Mouse (Mus musculus): Measurements from ENCODE around the gene 1520401A03Rik. TPM values are rescaled to one million over a fixed set of nuclear protein-coding genes. Genes with fewer than 3 reads are reported as not detected.
A peak's percentile ranks its signal among the peaks of the same experiment; 100 is the strongest.

1520401A03Rik gene
- total RNA-seq, 2 experiments from 2014 or later, result not detected

- TF ChIP-seq CTCF (IDR thresholded peaks at IDR 0.05), result no peak
- Histone ChIP-seq H3K27ac (no peak overlapping the region), H3K4me3 (no peak overlapping the region)
- intact Hi-C loops (cut with DNase I), result loop anchor here (10.0 kb wide), 1 partner anchor 527 kb away; the partner anchor contains the start of gene Zfp40
- no peak for DNase-seq
Measured at GRCm38 (mm10) chr17:23721886-23722285, 697 bp downstream of the 1520401A03Rik start.

- H3K27ac ChIP-seq, result no peak overlapping the region
- intact Hi-C loops (cut with DNase I), result no loop called here
- DNase-seq, result no peak
- no peak for TF ChIP-seq CTCF (IDR thresholded peaks at IDR 0.05)
- no peak overlapping the region for H3K4me3 ChIP-seq
Measured at GRCm38 (mm10) chr17:23719455-23719854, 3.1 kb downstream of the 1520401A03Rik start.

- Histone ChIP-seq H3K27ac (no peak overlapping the region), H3K4me3 (no peak overlapping the region)
- no peak for TF ChIP-seq CTCF (IDR thresholded peaks at IDR 0.05)
- no peak for DNase-seq
- intact Hi-C loops (cut with DNase I), result no loop called here
Measured at GRCm38 (mm10) chr17:23717003-23717402, 5.6 kb downstream of the 1520401A03Rik start.

- H3K27ac ChIP-seq, result no peak overlapping the region
- peak; percentile 96 for TF ChIP-seq CTCF (IDR thresholded peaks at IDR 0.05)
- intact Hi-C loops (cut with DNase I), result loop anchor here (2.0 kb wide), 1 partner anchor 45 kb away; the partner anchor contains the start of gene Bicdl2
- no peak overlapping the region for H3K4me3 ChIP-seq
- peak; percentile 83 for DNase-seq
Measured at GRCm38 (mm10) chr17:23706212-23706611, 16.4 kb downstream of the 1520401A03Rik start.

DNA sequence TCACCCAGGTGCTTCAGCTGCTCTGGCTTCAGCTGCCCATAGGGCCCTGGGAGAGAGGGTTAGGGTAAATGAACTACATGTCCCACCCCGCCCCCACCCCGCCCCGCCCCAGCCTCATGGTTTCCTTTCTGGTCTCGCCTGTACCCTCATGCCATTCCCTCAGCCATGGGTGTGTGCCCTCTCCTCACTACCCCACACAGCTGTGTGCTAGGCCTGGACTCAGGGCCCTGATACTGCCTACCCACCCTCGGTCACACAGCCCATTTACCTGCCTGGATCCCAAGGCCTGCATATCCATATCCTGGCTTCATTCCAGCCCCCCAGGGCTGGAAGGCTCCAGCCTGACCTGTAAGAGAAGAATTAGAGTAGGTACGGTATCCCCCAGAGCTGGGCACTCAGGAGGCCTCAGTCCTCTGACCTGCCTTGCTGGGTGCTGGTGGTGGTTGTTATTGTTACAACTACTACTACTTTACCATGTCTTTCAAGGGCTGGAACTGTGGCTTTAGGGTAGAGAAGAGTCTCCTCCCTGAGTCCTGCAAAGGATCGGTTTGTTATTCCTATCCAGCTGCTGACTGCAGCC, 17.0 kb downstream of the 1520401A03Rik start:
- intact Hi-C loops (cut with DNase I), result loop anchor here (2.0 kb wide), 1 partner anchor 45 kb away; the partner anchor contains the start of gene Bicdl2
- no peak overlapping the region for H3K27ac ChIP-seq
- no peak for DNase-seq
- TF ChIP-seq CTCF (IDR thresholded peaks at IDR 0.05), result no peak
- no peak overlapping the region for H3K4me3 ChIP-seq

DNA sequence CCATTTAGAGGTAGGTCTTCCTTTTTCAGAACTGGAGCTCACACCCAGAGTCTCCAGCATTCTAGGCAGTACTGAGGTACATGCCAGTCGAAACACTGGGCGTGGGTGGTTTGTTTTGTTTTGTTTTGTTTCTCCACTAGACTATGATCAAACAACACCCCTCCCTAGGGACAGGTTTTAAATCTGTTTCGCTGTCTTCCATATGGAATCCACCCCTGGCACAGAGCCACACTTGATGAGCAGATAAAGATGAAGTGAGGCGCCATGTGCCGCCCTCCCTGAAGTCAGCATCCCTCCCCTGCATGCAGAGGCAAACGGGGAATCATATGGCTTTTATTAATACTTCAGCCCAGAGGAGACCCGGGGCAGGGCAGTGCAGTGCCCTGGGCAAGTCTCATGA, 17.8 kb downstream of the 1520401A03Rik start:
- intact Hi-C loops (cut with DNase I), result no loop called here
- Histone ChIP-seq H3K4me3 (no peak overlapping the region), H3K27ac (no peak overlapping the region)
- no peak for DNase-seq
- no peak for TF ChIP-seq CTCF (IDR thresholded peaks at IDR 0.05)

DNA sequence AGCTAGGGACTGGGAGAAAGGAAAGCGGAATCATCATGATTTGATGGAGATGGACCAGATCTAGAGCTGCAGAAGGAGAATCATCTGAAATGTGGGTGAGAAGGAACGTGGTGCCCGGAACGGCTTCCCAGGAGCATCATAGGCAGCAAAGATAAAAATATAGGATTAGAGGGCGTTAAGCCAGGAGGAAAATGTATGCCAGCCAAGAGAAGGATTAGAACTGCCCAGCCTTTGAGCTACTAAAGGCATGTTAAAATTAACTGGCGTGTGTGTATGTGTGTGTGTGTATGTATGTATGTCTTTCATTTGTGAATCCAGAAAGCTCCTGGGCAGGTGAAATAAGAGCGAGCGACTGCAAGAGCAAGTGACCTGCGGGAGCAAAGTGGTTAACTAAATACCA, 19.3 kb downstream of the 1520401A03Rik start:
- Histone ChIP-seq H3K27ac (no peak overlapping the region), H3K4me3 (no peak overlapping the region)
- no peak for TF ChIP-seq CTCF (IDR thresholded peaks at IDR 0.05)
- intact Hi-C loops (cut with DNase I), result loop anchor here (2.0 kb wide), 1 partner anchor 26 kb away; the partner anchor contains the start of gene Tnfrsf12a
- no peak for DNase-seq

DNA sequence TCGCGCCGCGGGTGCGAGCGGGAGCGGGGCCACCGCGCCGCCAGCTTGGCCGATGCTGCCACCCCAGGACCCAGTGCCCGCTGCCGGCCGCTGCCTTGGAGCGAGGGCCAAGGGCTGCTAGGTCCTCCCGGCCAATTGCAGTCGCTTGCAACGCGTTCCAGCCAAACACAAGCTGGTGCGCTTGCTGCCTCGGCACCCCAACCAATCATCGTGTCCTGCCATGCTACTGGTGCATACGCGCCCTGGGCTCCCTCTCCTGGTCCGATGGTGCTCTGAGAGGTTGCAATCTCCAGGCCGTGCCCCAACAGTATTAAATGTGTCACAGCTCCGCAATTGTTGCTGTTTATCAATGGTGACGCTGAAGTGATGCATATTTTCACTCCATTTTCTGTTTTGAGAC, 22.5 kb downstream of the 1520401A03Rik start:
- peak overlapping the region; percentile 87 for H3K27ac ChIP-seq
- peak; percentile 96 for DNase-seq
- peak; percentile 87 for TF ChIP-seq CTCF (IDR thresholded peaks at IDR 0.05)
- H3K4me3 ChIP-seq, result peak overlapping the region; percentile 91
- intact Hi-C loops (cut with DNase I), result no loop called here

DNA sequence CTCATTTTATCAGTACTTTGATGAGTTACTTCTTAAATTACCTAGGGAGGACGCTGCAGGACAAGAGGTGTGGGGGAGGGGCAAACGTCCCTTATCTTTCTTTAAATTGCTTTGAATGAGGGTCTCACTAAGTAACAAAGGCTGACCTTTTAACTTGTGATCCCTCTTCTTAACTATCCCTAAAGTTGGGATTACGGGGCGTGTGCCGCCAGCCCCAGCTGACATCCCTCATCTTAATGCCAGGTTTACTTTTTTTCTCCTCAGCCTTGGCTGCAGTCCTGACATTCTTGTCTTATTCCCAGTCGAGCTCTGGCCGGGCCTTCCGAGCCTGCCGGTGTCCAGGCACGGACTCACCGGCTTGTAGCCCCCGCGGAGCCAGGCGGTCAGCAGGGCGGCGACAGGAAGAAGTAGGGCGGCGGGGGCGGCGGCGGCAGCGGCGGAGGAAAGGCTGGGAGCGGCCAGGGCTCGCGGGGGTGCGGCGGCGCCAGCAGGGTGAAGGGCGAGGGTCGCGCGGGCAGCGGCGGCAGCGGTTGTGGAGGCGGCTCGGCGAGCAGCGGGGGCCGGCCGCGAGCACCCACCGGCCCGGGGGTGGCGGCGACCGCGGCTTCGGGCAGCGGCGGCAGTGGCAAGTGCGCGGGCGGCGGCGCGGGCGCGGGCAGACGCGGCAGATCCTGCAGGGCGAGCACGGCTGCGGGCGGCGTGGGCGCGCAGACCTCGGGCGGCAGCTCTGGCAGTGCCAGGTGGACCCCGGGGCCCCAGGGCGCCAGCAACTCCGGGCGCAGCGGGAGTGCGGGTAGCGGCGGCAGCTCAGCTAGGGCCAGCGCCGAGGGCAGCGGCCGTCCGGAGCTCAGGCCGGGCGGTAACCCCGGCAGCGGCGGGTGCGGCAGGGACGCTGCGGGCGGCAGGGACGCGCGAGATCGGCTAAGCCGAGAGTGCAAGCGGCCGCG, 23.2 kb downstream of the 1520401A03Rik start:
- DNase-seq, result peak; percentile 80
- TF ChIP-seq CTCF (IDR thresholded peaks at IDR 0.05), result peak; percentile 20; the same call in 1 of the 2 replicates
- Histone ChIP-seq H3K27ac (peak overlapping the region; percentile 87), H3K4me3 (peak overlapping the region; percentile 91)
- intact Hi-C loops (cut with DNase I), result no loop called here

DNA sequence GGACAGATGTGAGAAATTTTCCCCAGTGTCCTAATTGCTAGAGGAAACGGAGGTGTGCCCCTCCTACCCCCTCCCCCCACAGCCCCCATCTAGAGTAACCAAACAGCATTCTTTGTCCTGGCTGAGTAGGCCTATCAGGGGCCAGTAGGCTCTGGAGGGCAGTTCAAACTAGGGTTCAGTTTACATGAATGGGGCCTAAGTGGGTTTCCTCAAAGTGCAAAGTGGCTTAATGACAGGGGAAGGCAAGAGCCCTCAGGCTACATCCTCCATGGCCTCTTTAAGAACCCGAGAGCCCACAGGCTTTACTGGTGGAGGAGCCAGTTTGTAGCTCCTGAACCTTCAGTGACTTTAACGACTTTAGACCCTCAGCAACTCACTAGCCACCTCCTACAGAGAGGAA, 26.8 kb downstream of the 1520401A03Rik start:
- TF ChIP-seq CTCF (IDR thresholded peaks at IDR 0.05), result no peak
- no peak overlapping the region for H3K27ac ChIP-seq
- intact Hi-C loops (cut with DNase I), result no loop called here

GRCm38 (mm10) chr17:23694491-23694890, 28.1 kb downstream of the 1520401A03Rik start:
- intact Hi-C loops (cut with DNase I), result no loop called here
- Histone ChIP-seq H3K27ac (no peak overlapping the region), H3K4me3 (no peak overlapping the region)
- DNase-seq, result no peak
- TF ChIP-seq CTCF (IDR thresholded peaks at IDR 0.05), result no peak

More for the DNA sequence above, 26.8 kb downstream of the 1520401A03Rik start:
- DNase-seq, result no peak
- H3K4me3 ChIP-seq, result no peak overlapping the region

- no peak for DNase-seq
- Histone ChIP-seq H3K27ac (no peak within 1 kb of the TSS), H3K4me3 (no peak within 1 kb of the TSS; the same call in 1 of the 2 replicates)
- intact Hi-C loops (cut with DNase I), result no loop called here
- no peak for TF ChIP-seq CTCF (IDR thresholded peaks at IDR 0.05)
Measured at GRCm38 (mm10) chr17:23683856-23684672, 38.5 kb downstream of the 1520401A03Rik start, which contains the start of gene Cldn9. Gene Cldn9, minus strand, starts transcription at chr17:23684026.
